Mouse (Mus musculus) erythroblast, adult 5-6 weeks (primary cell): ENCODE data around the gene Adam11. TPM values are rescaled to one million over a fixed set of nuclear protein-coding genes. Genes with fewer than 3 reads are reported as not detected.

Experiments
- ATAC-seq: replicated peaks from 2 replicates; pipeline ENCODE4 v1.8.0; 2016; ENCODE audit warnings: moderate number of reproducible peaks, mild to moderate bottlenecking, moderate TSS enrichment, inconsistent platforms; ENCODE audit not compliant: poor library complexity, low FRiP score, severe bottlenecking
- total RNA-seq, 2 experiments: library from RNA; stranded (forward) in 1 of 2; stranded (reverse) in 1 of 2; fragments of 150-400 nt in 1 of 2; fragments of 200-764, 138-1000 nt in 1 of 2; gene quantifications; 2 replicates each; pipeline versions ENCODE4 v1.2.3 to v1.2.4; 2015 to 2017; ENCODE audit warnings: low replicate concordance in 2 of 2

Gene Adam11
- total RNA-seq, 2 experiments from 2014 or later = not detected

DNA sequence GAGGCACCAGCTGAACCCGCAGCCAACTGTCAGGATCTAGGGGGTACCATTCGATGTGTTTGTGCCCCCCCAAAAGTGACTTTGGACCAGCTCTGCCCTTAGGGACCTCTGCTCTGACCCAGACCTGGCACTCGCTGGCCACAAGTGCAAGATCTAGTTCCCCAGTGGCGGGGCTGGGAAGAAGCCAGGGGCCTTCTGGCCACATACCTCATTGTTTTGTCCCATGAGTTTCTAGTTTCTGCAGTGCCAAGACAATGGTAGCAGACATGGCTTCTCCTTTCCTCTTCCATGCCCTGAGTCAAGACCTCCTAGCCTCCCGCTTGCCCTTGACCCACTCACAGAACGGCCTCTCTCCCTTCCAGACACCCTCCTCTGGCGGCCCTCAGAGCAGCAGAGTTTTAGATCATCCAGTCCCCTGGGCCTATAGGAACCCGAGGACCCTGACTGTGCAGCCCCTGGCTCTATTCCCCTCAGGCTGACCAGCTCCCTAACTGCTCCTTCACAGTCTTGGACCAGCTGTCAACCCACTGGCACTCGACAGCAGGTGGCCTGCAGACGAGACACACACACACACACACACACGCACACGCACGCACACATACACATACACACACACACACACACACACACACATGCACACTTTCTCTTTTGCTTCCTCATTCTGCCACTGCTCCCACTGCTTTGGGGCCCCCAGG is 8.2 kb upstream of the Adam11 start:
- ATAC-seq = no peak

DNA sequence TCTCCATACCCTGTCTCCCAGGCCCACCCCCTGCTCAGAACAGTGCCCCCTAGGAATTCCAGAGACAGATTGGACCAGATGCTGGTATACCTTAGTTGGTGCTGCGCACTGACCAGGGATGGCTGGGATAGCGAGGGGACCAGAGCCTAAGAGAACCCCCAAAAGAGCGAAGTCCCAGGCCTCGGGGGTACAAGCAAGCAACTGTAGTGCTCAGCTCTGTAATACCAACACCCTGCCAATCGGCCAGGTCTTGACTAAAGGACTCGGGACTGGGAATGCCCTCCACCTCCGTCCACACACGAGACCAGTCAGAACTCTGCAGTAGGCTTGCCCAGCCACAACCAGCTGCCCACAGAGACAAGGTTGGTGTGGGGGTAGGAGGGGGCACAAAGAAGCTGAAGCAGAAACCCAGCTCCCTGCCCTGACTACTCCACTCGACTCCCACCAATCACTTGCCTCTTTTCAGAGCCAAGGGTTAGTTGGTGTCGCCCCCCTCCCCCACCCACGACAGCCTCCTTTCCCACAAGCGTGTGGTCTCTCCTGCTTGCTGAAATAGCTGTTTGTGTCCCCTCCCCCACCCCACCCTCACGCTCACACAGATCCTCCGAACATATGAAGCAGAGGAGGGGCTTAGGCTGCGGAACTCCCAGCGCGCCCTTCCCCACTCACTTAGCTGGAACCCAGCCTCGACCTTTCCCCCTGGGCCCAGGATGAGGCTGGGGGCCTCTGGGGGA is 7.5 kb upstream of the Adam11 start:
- no peak for ATAC-seq

DNA sequence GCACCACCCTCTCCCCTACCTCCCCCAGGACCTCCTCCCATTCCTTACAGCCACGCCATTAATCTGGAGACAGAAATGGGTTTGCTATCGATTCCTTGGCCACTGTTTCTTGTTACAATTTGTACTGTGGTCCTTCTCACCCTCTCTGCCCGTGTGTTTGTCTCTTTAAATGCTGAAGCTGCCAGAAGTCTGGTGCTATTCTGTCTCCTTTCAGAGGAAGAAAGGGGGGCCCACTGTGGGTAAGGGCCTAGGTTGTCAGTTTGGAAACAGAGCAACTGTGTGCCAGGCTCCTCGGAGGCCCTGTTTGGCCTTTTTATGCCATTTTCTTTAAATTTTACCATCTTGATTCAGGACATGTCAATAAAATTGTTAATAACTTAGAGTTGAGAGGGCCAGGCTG is 6.8 kb upstream of the Adam11 start:
- no peak for ATAC-seq

DNA sequence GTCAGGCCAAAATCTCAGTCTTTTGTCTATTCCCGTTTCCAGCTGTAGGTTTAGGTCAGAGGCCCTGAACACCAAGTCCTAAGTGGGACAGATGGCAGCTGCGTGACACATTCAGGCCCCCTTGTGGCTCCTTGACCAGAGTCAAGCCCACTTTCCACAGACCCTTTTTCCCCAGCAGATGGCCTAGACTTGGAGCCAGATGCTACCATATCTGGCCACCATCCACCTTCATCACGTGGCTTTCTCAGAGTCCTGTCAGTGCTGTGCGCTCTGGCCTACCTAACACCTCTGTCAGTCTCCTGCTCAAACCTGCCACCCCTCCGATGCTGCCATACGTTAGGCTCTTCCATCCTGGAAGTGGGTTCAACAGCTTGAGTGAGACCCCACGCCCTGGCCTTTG is 5.8 kb upstream of the Adam11 start:
- ATAC-seq = no peak

DNA sequence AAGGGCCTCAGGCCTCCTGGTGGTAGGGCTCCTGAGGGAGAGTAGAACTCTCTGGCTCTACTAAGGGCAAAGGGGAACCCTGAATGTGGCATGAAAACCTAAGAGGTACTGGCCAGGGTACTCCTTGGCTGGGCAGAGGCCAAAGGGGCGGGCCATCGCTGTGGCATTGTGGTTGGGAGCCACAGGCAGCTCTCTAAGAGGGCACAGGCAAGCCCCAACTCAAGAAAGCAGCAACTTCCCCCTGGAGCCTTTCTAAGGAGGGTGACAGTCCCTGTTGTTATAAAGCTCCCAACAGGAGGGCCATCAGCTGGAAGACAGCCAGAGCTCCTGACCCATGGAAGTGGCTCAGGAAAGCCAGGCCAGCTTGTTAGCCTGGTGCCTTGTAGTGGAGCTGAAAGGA is 2.3 kb upstream of the Adam11 start:
- no peak for ATAC-seq

DNA sequence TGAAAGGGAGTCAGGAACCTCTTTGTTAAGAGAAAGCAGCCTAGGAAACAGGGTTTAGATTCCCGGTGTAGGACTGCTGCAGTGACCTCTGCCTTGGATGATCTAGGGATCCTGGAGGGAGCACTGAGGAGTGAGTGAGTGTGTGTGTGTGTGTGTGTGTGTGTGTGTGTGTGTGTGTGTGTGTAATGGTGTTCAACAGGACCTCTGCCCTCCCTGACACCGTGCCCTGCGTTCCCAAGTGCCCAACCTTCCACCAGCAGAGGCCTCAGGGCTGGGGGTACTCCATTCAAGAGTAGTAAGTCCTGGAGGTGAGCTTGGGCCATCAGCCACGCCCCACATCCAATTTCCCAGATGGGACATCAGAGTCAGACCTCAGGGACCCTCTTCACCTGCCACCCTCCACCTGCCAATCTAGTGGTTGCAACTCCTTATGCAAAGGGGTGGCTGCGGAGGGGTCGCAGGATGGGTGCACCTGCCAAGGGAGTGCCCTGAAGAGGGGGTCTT is 382 bp upstream of the Adam11 start:
- no peak for ATAC-seq

DNA sequence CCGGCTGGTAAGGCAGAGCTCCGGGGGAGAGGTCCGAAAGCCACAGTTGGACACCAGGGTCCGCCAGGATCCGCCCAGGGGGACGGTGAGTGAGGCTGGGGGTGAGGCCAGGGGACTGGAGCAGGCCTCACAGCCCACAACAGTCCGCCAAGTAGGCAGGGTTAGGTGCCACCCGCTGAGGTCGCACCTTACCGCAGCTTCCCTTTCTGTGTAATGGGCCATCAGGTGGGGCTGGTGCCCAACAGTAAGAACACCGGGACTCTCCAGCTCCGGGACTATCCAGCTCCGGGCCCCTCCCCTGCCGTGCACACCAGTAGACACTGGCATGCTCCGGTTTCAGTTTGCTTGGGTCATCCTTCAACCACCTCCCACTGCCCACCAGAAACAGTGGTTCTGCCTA is 1.0 kb downstream of the Adam11 start:
- no peak for ATAC-seq

DNA sequence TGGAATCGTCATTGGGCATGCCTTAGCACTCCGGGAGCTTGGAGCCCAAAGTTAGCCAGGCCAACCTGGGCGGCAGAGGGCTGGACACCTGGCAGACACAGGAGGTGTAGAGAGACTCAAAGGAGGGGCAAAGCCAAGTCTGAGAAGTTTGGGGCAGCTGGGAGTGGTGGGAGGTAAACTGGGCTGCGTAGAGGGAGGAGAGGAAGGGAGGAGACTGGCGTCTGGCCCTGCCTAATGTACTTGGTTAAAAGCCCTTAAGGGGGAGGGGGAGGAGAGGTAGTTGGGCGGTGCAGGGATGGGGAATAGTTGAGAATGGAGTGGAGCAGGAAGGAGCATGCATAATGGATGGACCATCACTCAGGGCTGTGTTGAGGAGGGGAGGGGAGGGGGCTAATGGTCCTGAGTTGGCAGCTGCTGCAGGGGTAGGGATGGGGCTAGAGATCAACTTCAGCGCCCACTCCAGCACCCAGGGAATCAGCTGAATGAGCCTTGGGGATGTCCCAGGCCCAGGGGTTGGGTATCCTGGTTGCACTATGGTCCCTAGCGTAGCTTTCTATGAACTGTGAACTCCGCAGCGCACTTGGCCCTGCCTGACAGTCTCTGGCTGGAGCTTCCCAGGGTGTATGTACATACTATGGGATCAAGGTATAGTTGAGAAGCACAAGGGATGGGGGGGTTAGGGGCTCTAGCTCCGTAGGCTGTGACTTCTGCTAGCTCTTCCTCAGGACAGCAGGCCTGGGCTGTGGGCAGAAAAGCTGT is 1.9 kb downstream of the Adam11 start:
- no peak for ATAC-seq

DNA sequence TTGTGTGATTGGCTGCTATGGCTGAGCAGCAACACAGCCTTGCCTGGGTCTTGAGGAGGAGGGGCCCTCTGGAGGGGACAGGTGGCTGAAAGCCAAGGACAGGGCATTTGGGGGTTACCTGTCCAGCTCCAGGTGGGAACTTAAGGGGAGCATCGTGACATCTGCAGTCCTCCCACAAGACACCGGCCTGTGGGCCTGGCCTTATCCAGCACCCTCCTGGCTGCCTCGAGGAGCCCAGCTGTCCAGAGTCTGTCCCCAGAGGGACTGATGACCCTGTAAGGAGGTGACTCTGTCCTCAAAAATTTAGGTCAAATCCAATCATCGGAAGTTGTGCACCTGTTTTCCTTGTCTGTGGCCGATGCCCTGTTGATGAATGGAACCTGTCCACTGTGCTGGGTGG is 4.2 kb downstream of the Adam11 start:
- ATAC-seq = no peak

DNA sequence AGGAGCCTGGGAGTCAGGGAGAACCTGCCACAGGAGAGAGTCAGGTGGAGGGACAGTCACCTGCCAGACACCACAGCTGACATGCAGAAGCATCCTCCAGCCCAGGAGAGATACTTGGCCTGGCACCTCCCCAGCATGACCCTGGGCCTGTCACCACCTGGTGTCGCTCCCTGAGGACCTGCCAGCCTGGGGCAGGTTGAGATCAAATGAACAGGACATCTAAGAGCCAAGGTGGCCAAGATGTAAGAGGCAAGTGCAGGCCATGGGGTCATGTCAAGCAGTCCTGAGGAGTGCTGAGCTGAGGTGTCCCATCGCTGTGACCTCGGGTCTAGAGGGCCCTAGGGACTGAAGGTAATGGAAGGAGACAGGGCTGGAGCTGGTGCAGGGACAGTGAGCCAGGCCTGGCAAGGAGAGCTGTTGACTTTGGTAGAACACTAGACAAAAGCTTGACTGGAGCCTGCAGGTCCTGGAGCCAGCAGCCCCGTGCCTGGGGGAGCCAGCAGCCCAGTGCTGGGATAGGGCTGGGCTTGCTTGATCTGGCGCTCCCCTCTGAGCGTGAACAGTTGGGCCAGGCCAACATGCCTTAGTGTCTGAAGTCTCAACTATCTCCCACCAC is 5.9 kb downstream of the Adam11 start:
- no peak; the same call in 1 of the 2 replicates for ATAC-seq

DNA sequence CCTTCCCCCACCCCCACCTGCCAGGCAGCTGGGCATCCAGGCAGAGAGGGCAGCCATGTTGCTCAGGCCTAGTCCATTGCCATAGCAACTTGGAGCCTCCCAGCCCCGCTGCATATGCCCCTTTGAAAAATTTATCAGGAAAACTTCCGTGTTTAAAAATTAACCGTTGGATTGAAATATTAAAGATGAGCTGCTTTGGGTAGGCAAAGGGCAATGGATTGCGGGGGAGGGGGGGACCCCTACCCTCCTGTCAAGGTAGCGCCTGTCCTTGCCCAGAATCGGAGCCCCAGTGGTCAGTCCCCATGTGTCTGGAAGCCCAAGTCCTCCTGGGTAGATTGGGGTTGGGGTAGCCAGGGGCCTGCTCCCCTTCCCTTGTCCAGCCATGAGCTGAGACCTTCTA is 7.9 kb downstream of the Adam11 start:
- no peak for ATAC-seq

DNA sequence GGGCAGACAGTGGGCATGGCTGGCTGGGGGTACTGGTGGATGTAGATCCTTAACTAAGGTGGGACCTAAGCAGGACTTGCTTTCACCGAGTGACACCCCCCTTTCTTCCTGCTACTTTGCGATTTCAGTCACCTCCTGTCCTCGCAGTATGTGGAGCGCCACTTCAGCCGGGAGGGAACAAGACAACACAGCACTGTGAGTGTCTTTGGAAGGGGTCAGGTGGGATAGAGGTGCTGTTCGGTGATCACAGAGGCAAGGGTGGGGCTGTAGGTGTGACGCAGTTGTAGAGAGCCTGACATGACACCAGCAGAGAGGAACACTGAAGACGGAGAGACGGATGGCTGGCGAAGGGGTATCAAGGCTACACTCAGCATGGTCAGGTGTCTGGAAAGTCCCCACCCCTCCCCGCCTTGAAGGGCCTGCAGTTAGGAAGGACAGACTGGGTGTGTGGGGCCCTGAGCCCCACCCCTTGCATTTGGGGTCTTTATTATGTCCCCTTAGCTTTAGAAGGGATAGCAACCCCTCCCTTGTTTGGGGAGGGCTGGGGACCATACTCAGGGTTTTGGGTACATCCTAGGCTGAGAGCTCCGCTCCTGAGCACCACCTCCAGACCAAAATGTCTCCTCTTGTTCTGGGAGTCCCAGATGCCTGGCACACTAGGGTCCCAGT is 8.9 kb downstream of the Adam11 start:
- ATAC-seq = no peak

DNA sequence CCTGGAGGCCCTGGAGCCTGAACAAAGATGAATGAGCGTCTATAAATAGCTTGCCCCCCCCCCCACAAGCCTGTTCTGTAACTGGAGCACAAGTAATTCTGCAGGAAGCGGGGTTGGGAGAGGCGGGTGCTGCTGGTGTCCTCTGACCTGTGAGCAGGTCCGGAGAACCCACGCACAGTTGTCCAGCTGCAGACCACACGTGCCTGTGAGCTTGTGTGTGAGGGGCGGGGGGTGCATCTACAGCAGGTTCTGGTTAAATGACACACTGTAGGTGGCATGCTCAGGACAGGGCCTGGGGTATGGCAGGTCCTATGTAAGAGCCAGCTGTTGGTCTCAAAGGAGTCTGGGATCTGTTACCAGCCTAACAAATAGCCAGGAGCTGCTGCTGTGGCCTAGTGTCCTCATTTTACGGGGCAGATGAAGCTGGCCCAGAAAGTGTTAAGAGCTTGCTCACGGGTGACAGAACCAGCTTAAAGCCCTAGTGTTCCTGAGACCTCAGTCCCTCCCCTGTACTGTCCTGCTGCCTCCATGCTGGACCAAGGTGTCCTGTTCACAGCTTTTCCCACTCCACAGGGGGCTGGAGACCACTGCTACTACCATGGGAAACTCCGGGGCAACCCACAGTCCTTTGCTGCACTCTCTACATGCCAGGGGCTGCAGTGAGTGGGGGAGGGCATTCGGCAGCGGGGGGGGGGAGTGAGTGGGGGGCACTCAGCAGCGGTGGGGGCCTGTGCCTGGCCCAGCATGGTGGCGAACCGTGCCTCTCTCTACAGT is 9.6 kb downstream of the Adam11 start:
- no peak for ATAC-seq

DNA sequence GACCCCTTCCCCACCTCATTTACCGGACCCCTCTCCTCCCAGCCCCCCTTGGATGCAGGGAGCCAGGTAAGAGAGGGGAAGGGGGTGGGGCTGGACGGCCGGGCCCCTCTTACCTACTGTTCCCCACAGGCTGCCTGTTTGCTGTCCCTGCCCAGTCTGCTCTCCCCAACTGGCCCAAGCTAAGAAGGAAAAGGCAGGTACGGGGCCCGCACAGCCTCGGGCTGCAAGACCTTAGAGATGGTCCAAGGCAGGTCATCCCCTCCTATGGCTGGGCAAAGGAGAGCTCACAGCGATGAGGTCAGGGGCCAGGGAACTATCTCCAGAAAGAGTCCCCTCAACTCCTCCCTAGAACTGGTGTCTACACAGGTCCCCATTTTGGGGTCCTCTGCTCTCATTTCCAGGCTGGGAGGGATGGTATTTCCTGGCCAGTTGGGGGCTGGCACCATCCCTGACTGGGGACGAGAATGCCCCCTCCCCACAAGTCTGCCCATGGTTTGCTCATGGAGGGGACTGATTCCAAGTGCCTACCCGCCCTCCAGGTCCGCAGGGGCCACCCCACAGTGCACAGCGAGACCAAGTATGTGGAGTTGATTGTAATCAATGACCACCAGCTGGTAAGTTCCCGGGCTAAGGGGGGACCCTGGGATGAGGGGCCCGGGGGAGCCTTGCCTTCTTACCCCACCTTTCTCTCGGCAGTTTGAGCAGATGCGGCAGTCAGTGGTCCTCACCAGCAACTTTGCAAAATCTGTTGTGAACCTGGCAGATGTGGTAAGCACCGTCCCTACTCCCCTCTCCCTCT is 10.9 kb downstream of the Adam11 start:
- ATAC-seq = no peak

DNA sequence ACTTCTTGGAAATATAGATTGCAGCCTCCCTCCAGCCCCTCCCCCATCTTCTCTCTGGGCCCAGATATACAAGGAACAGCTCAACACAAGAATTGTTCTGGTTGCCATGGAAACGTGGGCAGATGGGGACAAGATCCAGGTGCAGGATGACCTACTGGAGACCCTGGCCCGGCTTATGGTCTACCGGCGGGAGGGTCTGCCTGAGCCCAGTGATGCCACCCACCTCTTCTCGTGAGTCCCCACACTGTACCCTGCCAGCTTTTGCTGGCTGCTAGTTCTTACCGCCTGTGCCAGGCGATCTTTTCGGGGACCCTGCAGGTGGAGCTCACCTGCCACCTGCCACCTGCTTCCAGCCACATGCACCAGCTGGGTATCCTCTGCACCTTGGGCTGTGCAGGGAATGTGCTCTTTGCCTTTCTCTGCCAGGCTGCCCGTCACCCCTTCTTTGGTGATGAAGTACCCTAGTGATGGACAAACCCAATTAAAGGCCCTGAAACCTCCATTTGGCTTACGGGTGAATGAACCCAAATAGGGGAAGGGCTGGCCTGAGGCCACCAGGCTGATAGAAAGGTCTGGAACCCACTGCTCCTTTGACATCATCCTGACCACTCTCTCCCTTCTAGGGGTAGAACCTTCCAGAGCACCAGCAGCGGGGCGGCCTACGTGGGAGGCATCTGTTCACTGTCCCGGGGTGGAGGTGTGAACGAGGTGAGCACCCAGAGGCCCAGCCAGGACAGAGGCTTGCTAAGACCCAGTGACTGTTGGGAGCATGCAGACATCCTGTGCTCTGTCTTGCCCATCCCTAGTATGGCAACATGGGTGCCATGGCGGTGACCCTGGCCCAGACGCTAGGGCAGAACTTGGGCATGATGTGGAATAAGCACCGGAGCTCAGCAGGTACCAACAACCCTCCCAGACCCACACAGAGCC is 11.8 kb downstream of the Adam11 start:
- no peak for ATAC-seq

DNA sequence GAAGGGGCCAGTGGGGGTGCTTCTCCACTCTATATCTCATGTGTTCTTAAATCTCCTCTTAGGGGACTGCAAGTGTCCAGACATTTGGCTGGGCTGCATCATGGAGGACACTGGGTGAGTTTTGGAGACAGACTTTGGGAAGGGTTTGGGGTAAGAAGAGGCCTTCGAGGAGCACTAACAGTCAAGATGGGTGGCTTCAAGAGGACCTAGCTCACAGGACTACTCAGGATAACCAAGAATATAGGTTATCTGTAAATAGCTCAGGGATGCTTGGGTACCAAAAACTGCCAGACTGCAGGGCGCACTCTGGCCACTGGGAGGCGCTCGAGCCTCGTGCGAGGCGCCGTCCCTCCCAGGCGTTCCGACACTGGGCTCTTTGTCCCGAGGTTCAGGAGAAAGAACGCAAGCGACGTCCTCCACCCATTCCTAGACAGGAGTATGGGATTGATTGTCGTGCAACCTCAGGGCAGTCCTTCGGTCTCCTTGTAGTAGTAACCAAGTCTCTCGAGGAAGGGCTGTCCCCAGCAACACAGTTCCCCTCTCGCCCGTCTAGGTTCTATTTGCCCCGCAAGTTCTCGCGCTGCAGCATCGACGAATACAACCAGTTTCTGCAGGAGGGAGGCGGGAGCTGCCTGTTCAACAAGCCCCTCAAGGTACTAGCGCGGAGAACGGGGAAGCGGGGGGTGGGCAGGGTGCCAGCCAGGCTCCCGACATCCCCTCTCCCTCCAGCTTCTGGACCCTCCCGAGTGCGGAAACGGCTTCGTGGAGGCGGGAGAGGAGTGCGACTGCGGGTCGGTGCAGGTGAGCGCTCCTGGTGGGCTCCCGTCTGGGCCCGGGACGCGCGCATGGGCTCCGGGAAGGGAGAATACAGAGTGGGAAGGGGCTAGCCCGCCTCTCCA is 12.7 kb downstream of the Adam11 start:
- ATAC-seq = peak; percentile 66
